Mouse (Mus musculus): ENCODE data around the gene Myh7b. TPM values are rescaled to one million over a fixed set of nuclear protein-coding genes. Genes with fewer than 3 reads are reported as not detected.

Myh7b gene
- 0.04 and 0.15 TPM in 2 replicates for polyA plus RNA-seq (2012; rRNA removed; ENCODE audit: low replicate concordance)

GRCm38 (mm10) chr2:155610978-155611377 lies at the start of gene Myh7b:
Myh7b (plus strand) TSS chr2:155611212.

DNA sequence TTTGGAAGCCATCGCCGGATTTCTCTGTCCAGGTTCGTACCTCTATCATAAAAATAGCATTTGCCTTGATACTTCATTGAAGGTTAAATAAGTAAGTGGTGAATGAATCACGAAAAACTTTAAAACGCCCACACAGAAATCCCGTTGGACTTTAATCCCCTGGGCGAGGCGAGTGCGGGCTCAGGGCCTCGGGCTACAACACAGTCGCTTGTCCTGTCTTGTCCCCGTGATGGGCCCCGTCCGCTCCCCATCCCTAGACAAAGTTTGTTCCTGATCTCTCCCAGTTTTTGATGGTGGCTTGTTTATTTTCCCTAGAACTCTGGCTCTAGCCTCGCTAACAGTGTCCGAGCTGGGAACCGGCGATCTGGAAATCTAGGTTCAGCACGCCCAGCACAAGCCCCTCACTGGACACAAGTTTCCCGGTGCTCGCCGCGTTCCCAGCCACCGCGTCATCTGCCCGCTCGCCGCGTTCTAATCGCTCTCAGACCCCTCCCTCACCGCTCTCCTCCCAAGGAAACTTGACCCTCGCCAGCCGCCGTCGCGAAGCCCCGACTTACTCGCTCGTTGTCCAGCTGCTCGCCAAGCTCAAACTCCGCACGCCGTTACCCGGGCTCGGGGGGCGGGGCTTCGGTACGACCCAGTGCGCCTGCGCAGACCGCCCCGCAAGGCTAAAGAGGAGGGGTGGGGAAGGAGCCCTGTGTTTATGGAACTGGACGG lies 18.7 kb upstream of the Myh7b start, which contains the start of gene Gss:
TSS of gene Gss (minus strand) at position 674 of the 717 bp plus-strand sequence.

Other genes starting within 250 kb of the Myh7b start
- gene Trp53inp2, start 230.2 kb upstream of the Myh7b start, polyA plus RNA-seq (2012; rRNA removed; ENCODE audit: low replicate concordance), result 138 and 190 TPM in 2 replicates
- gene Ncoa6, start 137.3 kb upstream of the Myh7b start, polyA plus RNA-seq (2012; rRNA removed; ENCODE audit: low replicate concordance), result 4.4 and 14.0 TPM in 2 replicates
- 16.0 and 17.6 TPM in 2 replicates for gene Acss2, start 93.3 kb upstream of the Myh7b start, polyA plus RNA-seq (2012; rRNA removed; ENCODE audit: low replicate concordance)
- gene Ggt7, start 93.0 kb upstream of the Myh7b start, polyA plus RNA-seq (2012; rRNA removed; ENCODE audit: low replicate concordance), result 7.9 and 11.8 TPM in 2 replicates
- 73.2 and 195 TPM in 2 replicates for gene Gss, start 18.4 kb upstream of the Myh7b start, polyA plus RNA-seq (2012; rRNA removed; ENCODE audit: low replicate concordance)
- gene Trpc4ap, start 81.2 kb downstream of the Myh7b start, polyA plus RNA-seq (2012; rRNA removed; ENCODE audit: low replicate concordance), result 105 and 143 TPM in 2 replicates
- gene Edem2, start 118.3 kb downstream of the Myh7b start, polyA plus RNA-seq (2012; rRNA removed; ENCODE audit: low replicate concordance), result 53.3 and 79.7 TPM in 2 replicates
- not detected in 2 replicates for gene Gm17581, start 124.7 kb downstream of the Myh7b start, polyA plus RNA-seq (2012; rRNA removed; ENCODE audit: low replicate concordance)
- gene Procr, start 139.9 kb downstream of the Myh7b start, polyA plus RNA-seq (2012; rRNA removed; ENCODE audit: low replicate concordance), result 6.9 and 9.3 TPM in 2 replicates
- 0.34 and 0.62 TPM in 2 replicates for gene Mmp24, start 164.1 kb downstream of the Myh7b start, polyA plus RNA-seq (2012; rRNA removed; ENCODE audit: low replicate concordance)
- gene BC029722, start 208.2 kb downstream of the Myh7b start, polyA plus RNA-seq (2012; rRNA removed; ENCODE audit: low replicate concordance), result 55.5 and 73.0 TPM in 2 replicates
- 336 and 452 TPM in 2 replicates for gene Eif6, start 215.7 kb downstream of the Myh7b start, polyA plus RNA-seq (2012; rRNA removed; ENCODE audit: low replicate concordance)
- gene Fam83c, start 223.6 kb downstream of the Myh7b start, polyA plus RNA-seq (2012; rRNA removed; ENCODE audit: low replicate concordance), result 0.15 and 1.1 TPM in 2 replicates